Mouse (Mus musculus): Measurements from ENCODE around the gene Brd3os.

The Brd3os gene

DNA sequence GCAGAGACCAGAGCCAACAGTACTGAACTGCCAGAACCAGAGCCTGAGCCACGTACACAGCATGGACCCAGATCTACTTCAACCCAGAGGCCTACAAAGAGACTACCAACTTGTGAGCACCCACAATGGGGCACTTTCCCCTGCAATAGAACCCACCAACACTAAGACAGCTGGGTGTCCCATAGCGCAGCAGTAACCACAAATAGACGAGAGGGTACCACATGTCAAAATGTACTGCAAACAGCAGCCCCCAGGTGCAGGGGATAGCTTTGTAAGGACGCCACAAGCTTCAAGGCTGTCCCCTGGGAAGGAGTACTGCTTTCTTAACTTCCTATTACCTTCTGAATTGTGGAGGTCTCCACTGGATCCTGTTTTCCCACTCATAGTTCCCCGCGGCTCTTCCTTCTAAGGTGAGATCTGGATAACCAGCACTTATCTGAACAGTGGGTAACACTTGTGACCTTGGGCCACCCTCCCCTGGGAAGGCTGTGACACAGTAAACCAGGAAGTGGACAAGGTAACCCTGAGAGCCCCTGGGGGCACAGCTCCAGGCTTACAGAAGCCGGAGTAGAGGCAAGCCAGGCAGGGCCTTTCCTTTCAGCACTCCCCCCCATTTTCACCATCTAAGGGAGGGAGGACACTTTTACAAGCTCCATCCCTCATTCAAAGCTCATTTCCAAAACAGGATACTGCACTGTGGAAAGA lies 31.1 kb downstream of the Brd3os start:
- CTCF ChIA-PET, result interaction anchor here in 1 of 4 experiments (0.6 kb wide), 1 partner anchor 13 kb away, joined by 3 read pairs; no protein-coding TSS in a partner anchor
- POLR2A ChIA-PET, result interaction anchor here in 3 of 4 experiments (0.8 to 4.8 kb wide), 30 partner anchors 9 to 570 kb away, joined by 3 to 50 read pairs (median 4); partner anchors contain the start of genes Brd3 (in 2 of the 3), Brd3os (in 2 of the 3), Rxra (in 1 of the 3) and Surf6 (in 1 of the 3)

DNA sequence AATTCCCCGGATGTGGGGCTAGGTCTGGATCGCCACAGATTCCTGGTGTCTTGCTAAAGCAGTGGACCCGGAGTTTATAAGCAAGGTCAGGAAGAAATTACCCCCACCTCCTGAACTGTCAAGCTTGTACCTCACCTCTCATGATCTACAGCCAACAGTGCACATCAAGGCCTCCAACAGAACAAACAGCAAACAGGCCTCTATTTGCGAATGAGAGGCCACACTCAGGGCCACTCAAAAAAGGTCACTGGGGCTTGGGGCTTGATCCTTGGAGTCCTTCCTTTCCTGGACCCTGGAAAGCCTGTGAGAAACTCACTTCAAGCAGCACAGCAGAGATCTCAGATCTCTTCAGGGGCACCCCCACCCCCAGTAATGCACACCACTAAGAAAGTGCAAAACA lies 31.8 kb downstream of the Brd3os start:
- POLR2A ChIA-PET, result interaction anchor here in 3 of 4 experiments (0.5 to 4.8 kb wide), 29 partner anchors 8 to 419 kb away, joined by 3 to 50 read pairs (median 5); partner anchors contain the start of genes Brd3 (in 2 of the 3), Brd3os (in 2 of the 3) and Rxra (in 1 of the 3)
- CTCF ChIA-PET, result interaction anchor here in 1 of 4 experiments (0.6 kb wide), 1 partner anchor 12 kb away, joined by 3 read pairs; no protein-coding TSS in a partner anchor

- POLR2A ChIA-PET, result interaction anchor here (0.6 to 4.8 kb wide), 41 partner anchors 9 to 840 kb away, joined by 3 to 50 read pairs (median 4); partner anchors contain the start of genes Brd3 (in 2 of the 4), Brd3os (in 2 of the 4), Surf6 (in 1 of the 4) and Vav2 (in 1 of the 4)
- CTCF ChIA-PET, result interaction anchor here in 1 of 4 experiments (0.7 kb wide), 1 partner anchor 59 kb away, joined by 6 read pairs; no protein-coding TSS in a partner anchor
These were observed 32.7 kb downstream of the Brd3os start for GRCm38 (mm10) chr2:27474621-27475484.

DNA sequence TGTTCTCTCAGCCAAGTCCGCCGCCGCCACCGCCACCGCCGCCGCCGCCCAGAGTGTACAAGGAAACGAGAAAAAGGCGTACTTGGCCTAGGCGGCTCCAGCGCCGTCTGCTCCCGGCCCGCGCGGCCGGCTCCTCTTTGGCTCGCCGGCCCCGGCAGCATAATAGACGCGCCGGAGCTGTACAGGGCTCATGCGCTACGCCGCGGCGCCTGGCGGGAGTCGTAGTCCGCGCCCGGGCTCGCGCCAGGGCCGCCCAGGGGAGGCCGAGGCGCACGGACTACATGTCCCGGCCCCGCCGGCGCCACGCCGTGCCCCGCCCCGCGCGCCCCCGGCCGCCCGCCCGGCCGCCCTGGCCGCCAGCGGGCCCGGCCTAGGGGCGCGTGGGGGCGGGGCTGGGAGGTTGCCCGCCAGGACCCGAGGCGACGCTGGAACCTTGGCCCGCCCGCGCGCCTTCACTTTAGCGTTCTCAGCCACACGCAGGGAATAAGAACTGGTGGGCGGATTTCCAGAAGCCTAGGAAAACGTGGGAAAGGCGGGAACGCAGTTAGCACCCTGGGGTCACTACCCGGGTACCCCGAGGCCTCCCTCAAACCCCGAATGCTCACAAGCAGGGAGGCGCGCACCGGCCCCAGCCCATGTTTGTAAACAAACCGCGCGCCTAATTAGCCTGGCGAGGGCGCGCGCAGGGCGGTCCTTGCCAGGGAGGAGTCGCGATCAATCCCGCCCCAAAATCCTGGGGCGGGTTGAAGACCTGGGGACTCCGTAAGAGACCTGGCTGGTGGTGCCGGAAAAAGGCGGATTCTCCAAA lies 33.6 kb downstream of the Brd3os start:
- CTCF ChIA-PET, result interaction anchor here in 3 of 4 experiments (0.6 to 1.2 kb wide), 3 partner anchors 39 to 220 kb away, joined by 3 to 4 read pairs (median 4); partner anchors contain the start of gene Wdr5 (in 2 of the 3)
- POLR2A ChIA-PET, result interaction anchor here (0.6 to 4.8 kb wide), 32 partner anchors 10 to 841 kb away, joined by 3 to 50 read pairs (median 4); partner anchors contain the start of genes Brd3os (in 3 of the 4), Brd3 (in 2 of the 4), Surf6 (in 1 of the 4) and Vav2 (in 1 of the 4)

DNA sequence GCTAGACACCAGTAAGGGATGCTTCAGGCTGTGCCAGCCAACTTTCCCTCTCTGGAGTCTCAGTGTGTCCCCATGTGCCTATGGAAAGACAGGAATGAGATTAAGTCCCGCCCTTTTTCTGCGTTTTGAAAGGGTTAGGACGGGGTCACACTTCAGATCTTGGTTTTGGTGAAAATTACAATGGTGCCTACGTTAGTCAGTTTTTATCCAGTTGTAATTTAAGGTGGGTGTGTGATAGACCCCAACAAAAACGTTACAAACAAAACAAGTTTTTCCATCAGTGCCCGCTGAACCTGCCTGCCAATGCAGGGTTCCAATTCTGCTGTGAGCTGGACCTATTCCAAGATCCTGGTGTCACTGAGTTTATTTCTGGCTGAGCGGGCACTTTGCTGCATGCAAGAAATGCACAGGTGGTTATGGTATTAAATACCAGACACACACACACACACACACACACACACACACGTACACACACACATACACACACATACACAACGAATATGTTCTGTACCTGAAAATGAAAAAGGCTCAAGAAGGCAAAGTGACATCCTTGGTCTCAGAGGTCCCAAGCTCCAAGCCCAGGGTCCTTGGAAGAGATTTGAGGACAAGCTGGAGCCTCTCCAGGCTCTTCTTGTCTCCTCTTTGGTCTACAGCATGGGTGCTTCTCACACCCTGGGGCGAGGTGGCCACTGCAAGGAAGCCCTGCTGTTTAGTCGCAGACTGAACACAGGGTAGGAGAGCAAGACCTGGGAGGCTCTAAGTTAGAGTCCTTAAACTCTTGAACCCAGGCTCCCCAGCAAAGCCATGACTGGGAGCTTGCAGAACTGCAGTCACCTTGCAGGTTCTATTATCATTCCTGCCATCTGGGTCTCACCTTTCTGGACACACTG lies 34.4 kb downstream of the Brd3os start:
- POLR2A ChIA-PET, result interaction anchor here in 3 of 4 experiments (0.7 to 4.8 kb wide), 19 partner anchors 10 to 1145 kb away, joined by 3 to 50 read pairs (median 5); partner anchors contain the start of genes Brd3 (in 2 of the 3), Brd3os (in 2 of the 3), Gfi1b (in 1 of the 3) and Vav2 (in 1 of the 3)
- CTCF ChIA-PET, result interaction anchor here in 3 of 4 experiments (0.5 to 1.2 kb wide), 4 partner anchors 38 to 731 kb away, joined by 3 to 8 read pairs (median 4); partner anchors contain the start of gene Wdr5 (in 2 of the 3)

DNA sequence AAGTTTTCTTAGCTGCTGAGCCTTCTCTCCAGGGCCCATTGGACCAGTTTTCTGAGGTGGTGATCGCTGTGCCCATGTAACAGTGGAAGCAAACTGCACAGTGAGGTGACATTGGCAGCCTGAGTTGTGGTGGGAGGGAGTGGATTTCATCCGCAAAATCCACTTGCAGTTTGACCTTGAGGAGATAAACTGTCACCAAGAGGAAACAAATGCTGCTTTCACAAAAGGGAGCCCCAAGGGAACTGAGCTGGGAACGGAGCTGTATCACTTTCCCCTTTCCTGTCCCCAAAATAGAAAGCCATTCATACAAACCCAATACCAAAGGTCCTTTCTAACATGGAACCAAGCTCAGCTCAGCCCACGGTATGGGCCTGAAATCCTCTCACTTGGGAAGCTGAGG lies 37.7 kb downstream of the Brd3os start:
- POLR2A ChIA-PET, result interaction anchor here in 2 of 4 experiments (0.7 to 3.5 kb wide), 8 partner anchors 13 to 60 kb away, joined by 3 to 20 read pairs (median 3); partner anchors contain the start of genes Brd3 (in 1 of the 2) and Brd3os (in 1 of the 2)
- CTCF ChIA-PET, result interaction anchor here in 3 of 4 experiments (0.6 to 1.3 kb wide), 3 partner anchors 25 to 573 kb away, joined by 3 read pairs; no protein-coding TSS in a partner anchor

- ChIA-PET CTCF (interaction anchor here (0.6 to 1.3 kb wide), 4 partner anchors 25 to 573 kb away, joined by 3 read pairs; no protein-coding TSS in a partner anchor), POLR2A (interaction anchor here in 3 of 4 experiments (0.7 to 3.5 kb wide), 8 partner anchors 14 to 584 kb away, joined by 3 to 20 read pairs (median 3); partner anchors contain the start of gene Brd3 (in 1 of the 3))
These were observed 38.2 kb downstream of the Brd3os start for GRCm38 (mm10) chr2:27480367-27480766.

GRCm38 (mm10) chr2:27482265-27482861 lies 40.2 kb downstream of the Brd3os start:
- CTCF ChIA-PET, result interaction anchor here in 1 of 4 experiments (1.5 kb wide), 1 partner anchor 24 kb away, joined by 3 read pairs; no protein-coding TSS in a partner anchor

DNA sequence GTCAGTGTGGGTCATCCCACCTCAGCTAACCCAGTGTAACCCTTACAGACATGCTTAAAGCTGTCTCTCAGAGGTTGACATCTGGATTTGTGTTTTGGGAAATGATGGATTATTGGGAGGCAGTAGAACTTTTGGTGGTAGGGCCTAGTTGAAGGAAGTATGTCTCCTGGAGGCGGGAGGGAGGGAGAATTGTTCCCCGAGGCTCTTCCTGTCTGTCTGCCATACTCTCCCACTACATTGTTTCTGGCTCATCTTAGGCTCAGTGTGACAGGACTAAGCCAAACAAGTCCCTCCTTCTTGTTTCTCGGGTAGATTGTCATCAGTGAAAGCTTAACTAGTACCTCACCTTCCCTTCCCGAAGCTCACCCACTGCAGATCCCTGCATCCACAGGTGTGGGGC lies 44.6 kb downstream of the Brd3os start:
- ChIA-PET CTCF (interaction anchor here in 1 of 4 experiments (0.5 kb wide), 1 partner anchor 977 kb away, joined by 4 read pairs; no protein-coding TSS in a partner anchor), POLR2A (interaction anchor here in 3 of 4 experiments (0.7 to 2.4 kb wide), 7 partner anchors 18 to 56 kb away, joined by 3 to 12 read pairs (median 4); partner anchors contain the start of gene Brd3 (in 1 of the 3))

More at GRCm38 (mm10) chr2:27482265-27482861, 40.2 kb downstream of the Brd3os start:
- POLR2A ChIA-PET, result interaction anchor here in 2 of 4 experiments (0.7 to 2.3 kb wide), 10 partner anchors 9 to 334 kb away, joined by 3 to 9 read pairs (median 3); partner anchors contain the start of genes Brd3 (in 1 of the 2) and Brd3os (in 1 of the 2)

DNA sequence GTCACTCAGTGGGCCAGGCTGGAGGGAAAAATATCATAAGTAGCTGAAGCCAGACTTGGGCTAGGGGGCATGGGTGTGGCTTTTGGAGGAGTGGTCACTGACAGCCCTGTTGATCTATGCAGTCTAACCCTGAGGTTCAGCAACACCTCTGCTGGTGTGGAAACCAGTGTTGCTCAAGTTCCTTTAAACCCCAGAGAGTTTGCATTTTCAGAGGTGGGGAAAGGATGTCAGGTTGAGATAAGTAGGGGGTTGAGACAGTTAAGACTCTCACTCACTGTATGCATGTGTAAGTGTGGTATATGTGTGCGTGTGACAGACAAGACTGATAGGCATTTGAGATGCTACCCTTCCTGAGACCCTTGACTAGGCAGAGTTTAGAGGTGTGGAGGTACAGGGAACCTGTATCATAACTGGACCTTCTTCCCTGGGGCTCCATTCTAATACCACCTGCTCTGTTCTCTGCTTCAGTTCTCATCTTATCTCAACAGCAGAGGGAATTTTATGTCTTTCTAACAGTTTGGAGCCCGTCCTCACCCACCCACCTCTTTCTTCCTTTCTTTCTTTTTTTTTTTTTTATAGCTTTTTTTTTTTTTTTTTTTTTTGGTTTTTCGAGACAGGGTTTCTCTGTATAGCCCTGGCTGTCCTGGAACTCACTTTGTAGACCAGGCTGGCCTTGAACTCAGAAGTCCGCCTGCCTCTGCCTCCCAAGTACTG lies 45.4 kb downstream of the Brd3os start:
- CTCF ChIA-PET, result interaction anchor here in 2 of 4 experiments (0.6 kb wide), 2 partner anchors 46 to 279 kb away, joined by 4 to 6 read pairs; partner anchors contain the start of gene Brd3os (in 1 of the 2)
- POLR2A ChIA-PET, result interaction anchor here in 3 of 4 experiments (0.6 to 2.4 kb wide), 9 partner anchors 12 to 1434 kb away, joined by 3 to 12 read pairs (median 3); partner anchors contain the start of gene Brd3 (in 1 of the 3)

DNA sequence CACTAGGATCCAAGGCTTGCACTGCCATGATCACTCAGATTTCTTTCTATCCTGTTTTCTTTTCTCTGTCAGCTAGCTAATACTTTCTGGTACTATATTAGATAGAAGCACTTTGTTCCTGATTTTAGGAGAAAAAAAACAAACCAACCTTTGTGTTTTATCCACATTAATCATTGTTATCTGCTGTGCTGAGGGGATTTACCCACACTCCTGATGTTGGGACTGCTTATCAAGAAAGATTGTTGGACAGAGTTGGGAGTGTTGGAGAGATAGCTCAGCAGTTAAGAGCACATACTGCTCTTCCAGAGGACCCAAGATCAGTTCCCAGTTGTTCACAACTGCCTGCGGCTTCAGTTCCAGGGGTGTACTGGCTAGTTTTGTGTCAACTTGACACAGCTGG lies 46.2 kb downstream of the Brd3os start:
- POLR2A ChIA-PET, result interaction anchor here in 3 of 4 experiments (0.7 to 2.2 kb wide), 6 partner anchors 13 to 152 kb away, joined by 3 to 11 read pairs (median 3); no protein-coding TSS in a partner anchor
- CTCF ChIA-PET, result interaction anchor here in 1 of 4 experiments (0.6 kb wide), 1 partner anchor 278 kb away, joined by 4 read pairs; no protein-coding TSS in a partner anchor

GRCm38 (mm10) chr2:27490939-27491338 lies 48.8 kb downstream of the Brd3os start:
- ChIA-PET POLR2A (interaction anchor here in 2 of 4 experiments (1.2 to 1.5 kb wide), 2 partner anchors 14 to 15 kb away, joined by 3 to 11 read pairs; no protein-coding TSS in a partner anchor), CTCF (interaction anchor here in 1 of 4 experiments (1.2 kb wide), 1 partner anchor 15 kb away, joined by 3 read pairs; no protein-coding TSS in a partner anchor)
